Mouse (Mus musculus) retina, adult 2 months (tissue): ENCODE measurements around the gene Etl4.

ENCODE experiments used
- DNase-seq: peaks from one replicate; pipeline ENCODE4 v3.0.0-alpha.2; 2012; ENCODE audit warnings: low read depth, low spot score

Etl4 gene

GRCm38 (mm10) chr2:20697719-20698118 lies 788.1 kb downstream of the Etl4 start:
- no peak for DNase-seq

- DNase-seq, result no peak
These were observed 795.5 kb downstream of the Etl4 start for GRCm38 (mm10) chr2:20705110-20705509.

GRCm38 (mm10) chr2:20710589-20710988 lies 801.0 kb downstream of the Etl4 start:
- no peak for DNase-seq

GRCm38 (mm10) chr2:20711024-20711423 lies 801.4 kb downstream of the Etl4 start:
- no peak for DNase-seq

GRCm38 (mm10) chr2:20719105-20719504 lies 809.5 kb downstream of the Etl4 start:
- DNase-seq, result no peak

- no peak for DNase-seq
These were observed 811.5 kb downstream of the Etl4 start for GRCm38 (mm10) chr2:20721098-20721497.

- DNase-seq, result no peak
These were observed 812.8 kb downstream of the Etl4 start for GRCm38 (mm10) chr2:20722165-20722991.

- DNase-seq, result no peak
These were observed 814.6 kb downstream of the Etl4 start for GRCm38 (mm10) chr2:20723990-20724745.

- DNase-seq, result no peak
These were observed 817.4 kb downstream of the Etl4 start for GRCm38 (mm10) chr2:20726974-20727373.

- no peak for DNase-seq
These were observed 818.3 kb downstream of the Etl4 start for GRCm38 (mm10) chr2:20727752-20728438.

GRCm38 (mm10) chr2:20735444-20735843 lies 825.9 kb downstream of the Etl4 start:
- no peak for DNase-seq

- DNase-seq, result no peak
These were observed 826.9 kb downstream of the Etl4 start for GRCm38 (mm10) chr2:20736324-20737015.

- no peak for DNase-seq
These were observed 827.7 kb downstream of the Etl4 start for GRCm38 (mm10) chr2:20737112-20737808.

- DNase-seq, result no peak
These were observed 828.3 kb downstream of the Etl4 start for GRCm38 (mm10) chr2:20737837-20738236.

- DNase-seq, result no peak
These were observed 838.1 kb downstream of the Etl4 start for GRCm38 (mm10) chr2:20747723-20748122.

GRCm38 (mm10) chr2:20748481-20748880 lies 838.9 kb downstream of the Etl4 start:
- no peak for DNase-seq

GRCm38 (mm10) chr2:20749687-20750086 lies 840.1 kb downstream of the Etl4 start:
- no peak for DNase-seq

GRCm38 (mm10) chr2:20753282-20754110 lies 843.9 kb downstream of the Etl4 start:
- DNase-seq, result no peak

- DNase-seq, result no peak
These were observed 847.4 kb downstream of the Etl4 start for GRCm38 (mm10) chr2:20756964-20757363.

GRCm38 (mm10) chr2:20759045-20759662 lies 849.6 kb downstream of the Etl4 start:
- no peak for DNase-seq
